Mouse (Mus musculus): Measurements from ENCODE around the gene Fbxl21. TPM values are rescaled to one million over a fixed set of nuclear protein-coding genes. Genes with fewer than 3 reads are reported as not detected.

Fbxl21 gene
- polyA plus RNA-seq, 2 experiments = 0.28 to 1.0 TPM

DNA sequence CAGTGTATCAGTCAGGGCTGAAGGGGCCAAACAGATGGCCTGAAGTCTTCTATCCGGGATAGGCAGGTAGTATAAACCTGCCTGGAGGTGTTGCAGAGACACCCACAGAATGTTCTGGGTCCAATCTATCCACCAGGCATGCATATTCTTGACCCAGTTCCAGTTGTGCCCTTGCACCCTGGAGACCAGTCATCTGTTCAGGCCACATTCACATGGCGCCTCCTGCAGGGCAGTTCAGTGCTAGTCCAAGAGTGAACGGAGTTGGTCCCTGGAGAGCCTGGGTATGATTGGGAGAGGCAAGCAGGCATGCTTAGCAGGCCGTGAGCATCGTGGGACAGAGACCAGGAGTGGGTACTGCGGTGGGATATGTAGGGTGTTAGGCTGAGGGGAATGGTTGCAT lies 44.2 kb upstream of the Fbxl21 start:
- H3K4me2 ChIP-seq (ENCODE audit: low read depth) = no peak overlapping the region
- no peak overlapping the region for H3K9ac ChIP-seq (replicated peaks)
- no peaks in the 10 kb centered on the region for H3K27me3 ChIP-seq (ENCODE audit: control insufficient read depth, insufficient read depth, low read length)

DNA sequence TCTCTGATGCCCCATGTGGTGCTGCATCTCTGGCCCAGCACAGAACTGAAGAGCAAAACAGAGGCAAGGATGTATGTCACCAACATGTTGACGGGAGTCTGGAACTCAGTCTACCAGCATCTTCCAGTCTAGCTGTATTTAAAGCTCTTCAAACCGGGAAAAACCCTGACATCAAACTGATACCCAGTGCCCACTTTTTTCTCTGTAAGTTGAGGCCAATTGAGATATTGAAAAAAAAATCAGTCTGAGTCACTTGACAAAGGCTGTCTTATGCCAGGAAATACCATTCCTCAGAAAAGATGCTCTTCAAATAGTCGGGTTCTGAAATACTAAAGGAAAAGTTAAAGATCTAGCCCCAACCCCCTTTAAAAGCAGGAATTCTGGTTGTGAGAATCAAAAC lies 40.1 kb upstream of the Fbxl21 start, which contains the start of gene Il9:
Gene Il9 (minus strand): TSS at position 101 of the 400 bp plus-strand sequence.
- no peak within 1 kb of the TSS for H3K4me3 ChIP-seq (ENCODE audit: insufficient read depth in 1 of 2, low read depth in 2 of 2, low read length in 2 of 2)
- no peaks in the 10 kb centered on the region for H3K9me3 ChIP-seq (ENCODE audit: control insufficient read depth, low read length)
- no peak for TF ChIP-seq CTCF (IDR thresholded peaks at IDR 0.05; ENCODE audit: low read depth)
- TF ChIP-seq EP300 (IDR thresholded peaks at IDR 0.05; ENCODE audit: low read depth) = no peak
- no peak within 1 kb of the TSS for H3K4me2 ChIP-seq (ENCODE audit: low read depth)
- H3K27me3 ChIP-seq (ENCODE audit: control insufficient read depth, insufficient read depth, low read length) = no peaks in the 10 kb centered on the region
- ATAC-seq (ENCODE audit: insufficient read depth) (no peak), DNase-seq (ENCODE audit: low read depth in 3 of 3, low spot score in 3 of 3) (no peak)
- H3K27ac ChIP-seq = no peak within 1 kb of the TSS
- whole genome bisulfite sequencing (ENCODE audit: insufficient replicate concordance) = 49% methylated on average over 3 of the region's 3 CpGs
- H3K36me3 ChIP-seq (replicated peaks; ENCODE audit: control insufficient read depth, insufficient read depth, low read depth) = no peaks in the 10 kb centered on the region
- peaks cover 0 to 2% of the 10 kb centered on the region in 2 experiments; a peak in 1 of 4 replicates for H3K4me1 ChIP-seq (replicated peaks; ENCODE audit: control insufficient read depth in 2 of 2, insufficient read depth in 2 of 2, low read length in 1 of 2)
- no peak within 1 kb of the TSS for H3K9ac ChIP-seq (replicated peaks)

More for the DNA sequence above, 44.2 kb upstream of the Fbxl21 start:
- no peaks in the 10 kb centered on the region for H3K36me3 ChIP-seq (replicated peaks; ENCODE audit: control insufficient read depth, insufficient read depth, low read depth)
- no peak overlapping the region for H3K27ac ChIP-seq
- TF ChIP-seq CTCF (IDR thresholded peaks at IDR 0.05; ENCODE audit: low read depth) (peak; percentile 25; the same call in 1 of the 2 replicates), EP300 (IDR thresholded peaks at IDR 0.05; ENCODE audit: low read depth) (no peak)
- H3K9me3 ChIP-seq (ENCODE audit: control insufficient read depth, low read length) = no peaks in the 10 kb centered on the region
- H3K4me3 ChIP-seq (ENCODE audit: insufficient read depth in 1 of 2, low read depth in 2 of 2, low read length in 2 of 2) = no peak overlapping the region
- H3K4me1 ChIP-seq (replicated peaks; ENCODE audit: control insufficient read depth in 2 of 2, insufficient read depth in 2 of 2, low read length in 1 of 2) = peaks cover 0 to 5% of the 10 kb centered on the region in 2 experiments; a peak in 1 of 4 replicates
- no peak for DNase-seq (ENCODE audit: low read depth in 3 of 3, low spot score in 3 of 3)
- no peak for ATAC-seq (ENCODE audit: insufficient read depth)
- 59% methylated on average over 6 of the region's 6 CpGs for WGBS (ENCODE audit: insufficient replicate concordance)

DNA sequence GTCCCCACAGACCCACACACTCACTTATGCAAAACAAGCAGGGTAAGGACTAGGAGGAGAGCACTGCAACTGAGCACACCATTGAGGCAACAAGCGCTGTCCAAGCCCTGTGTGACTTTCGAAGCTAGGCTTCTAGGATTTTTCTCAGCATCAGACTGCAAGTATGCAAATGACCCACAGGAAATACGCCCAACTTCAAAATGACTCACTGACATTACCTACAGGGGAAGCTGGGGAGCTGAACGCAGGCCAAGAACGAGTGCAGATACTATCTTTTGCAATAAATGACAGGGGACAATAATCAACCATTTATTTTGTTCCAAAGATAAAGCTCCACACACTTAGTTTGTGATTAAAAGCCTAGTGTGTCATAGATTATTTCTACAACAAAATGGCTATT lies 34.3 kb upstream of the Fbxl21 start:
- no peaks in the 10 kb centered on the region for H3K4me1 ChIP-seq (replicated peaks; ENCODE audit: control insufficient read depth in 2 of 2, insufficient read depth in 2 of 2, low read length in 1 of 2)
- no peaks in the 10 kb centered on the region for H3K27me3 ChIP-seq (ENCODE audit: control insufficient read depth, insufficient read depth, low read length)
- H3K9me3 ChIP-seq (ENCODE audit: control insufficient read depth, low read length) = no peaks in the 10 kb centered on the region
- no peak overlapping the region for H3K27ac ChIP-seq
- H3K9ac ChIP-seq (replicated peaks) = no peak overlapping the region
- WGBS (ENCODE audit: insufficient replicate concordance) = 44% methylated on average over 5 of the region's 5 CpGs
- H3K4me3 ChIP-seq (ENCODE audit: insufficient read depth in 1 of 2, low read depth in 2 of 2, low read length in 2 of 2) = no peak overlapping the region
- ATAC-seq (ENCODE audit: insufficient read depth) (no peak), DNase-seq (ENCODE audit: low read depth in 3 of 3, low spot score in 3 of 3) (no peak)
- no peaks in the 10 kb centered on the region for H3K36me3 ChIP-seq (replicated peaks; ENCODE audit: control insufficient read depth, insufficient read depth, low read depth)
- no peak for TF ChIP-seq EP300 (IDR thresholded peaks at IDR 0.05; ENCODE audit: low read depth)
- no peak for TF ChIP-seq CTCF (IDR thresholded peaks at IDR 0.05; ENCODE audit: low read depth)
- H3K4me2 ChIP-seq (ENCODE audit: low read depth) = no peak overlapping the region

DNA sequence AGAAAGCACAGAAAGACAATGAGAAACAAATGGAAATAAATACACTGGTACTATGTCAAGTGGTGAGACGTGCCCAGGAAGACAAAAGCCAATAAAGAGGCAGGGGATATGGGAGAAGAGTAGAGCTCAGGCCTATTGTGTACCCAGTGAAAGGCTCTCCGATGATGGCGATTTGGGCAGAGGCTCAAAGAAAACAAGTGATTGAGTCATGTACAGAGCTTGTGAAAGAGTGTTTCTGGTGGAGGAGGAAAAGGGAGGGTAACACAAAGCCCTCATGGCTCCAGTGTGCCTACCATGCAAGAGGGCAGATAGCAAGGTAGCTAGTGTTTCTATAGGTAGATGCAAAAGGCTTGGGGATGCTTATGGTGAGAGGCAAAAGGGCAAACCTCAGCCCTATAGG lies 27.8 kb upstream of the Fbxl21 start:
- Histone ChIP-seq H3K9me3 (ENCODE audit: control insufficient read depth, low read length) (no peaks in the 10 kb centered on the region), H3K27ac (no peak overlapping the region), H3K4me2 (ENCODE audit: low read depth) (no peak overlapping the region), H3K27me3 (ENCODE audit: control insufficient read depth, insufficient read depth, low read length) (no peaks in the 10 kb centered on the region), H3K4me1 (replicated peaks; ENCODE audit: control insufficient read depth in 2 of 2, insufficient read depth in 2 of 2, low read length in 1 of 2) (no peaks in the 10 kb centered on the region), H3K9ac (replicated peaks) (no peak overlapping the region), H3K36me3 (replicated peaks; ENCODE audit: control insufficient read depth, insufficient read depth, low read depth) (no peaks in the 10 kb centered on the region), H3K4me3 (ENCODE audit: insufficient read depth in 1 of 2, low read depth in 2 of 2, low read length in 2 of 2) (no peak overlapping the region)
- WGBS (ENCODE audit: insufficient replicate concordance) = 48% methylated on average over 3 of the region's 3 CpGs
- TF ChIP-seq EP300 (IDR thresholded peaks at IDR 0.05; ENCODE audit: low read depth) (no peak), CTCF (IDR thresholded peaks at IDR 0.05; ENCODE audit: low read depth) (no peak)
- ATAC-seq (ENCODE audit: insufficient read depth) (no peak), DNase-seq (ENCODE audit: low read depth in 3 of 3, low spot score in 3 of 3) (no peak)

DNA sequence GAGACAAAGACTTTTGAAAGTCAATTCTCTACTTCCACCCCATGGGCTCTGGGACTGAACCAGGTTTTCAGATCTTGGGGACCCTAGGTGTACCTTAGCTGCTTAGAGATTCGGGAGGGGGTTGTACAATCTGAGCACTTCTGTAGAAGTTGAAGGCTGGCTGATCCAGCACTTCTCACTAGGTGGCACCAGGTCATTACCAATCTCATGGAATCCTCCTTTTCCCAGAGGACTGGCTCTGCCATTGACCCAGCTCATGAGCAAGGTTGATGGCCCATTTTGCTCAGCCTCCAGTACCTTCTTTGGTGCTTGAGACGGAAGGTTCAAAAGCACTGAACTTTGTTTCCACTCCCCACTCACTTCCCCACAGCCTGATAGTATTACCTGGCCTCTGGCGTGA lies 22.1 kb upstream of the Fbxl21 start:
- DNase-seq (ENCODE audit: low read depth in 3 of 3, low spot score in 3 of 3) (no peak), ATAC-seq (ENCODE audit: insufficient read depth) (no peak)
- Histone ChIP-seq H3K4me3 (ENCODE audit: insufficient read depth in 1 of 2, low read depth in 2 of 2, low read length in 2 of 2) (no peak overlapping the region), H3K27me3 (ENCODE audit: control insufficient read depth, insufficient read depth, low read length) (no peaks in the 10 kb centered on the region), H3K36me3 (replicated peaks; ENCODE audit: control insufficient read depth, insufficient read depth, low read depth) (no peaks in the 10 kb centered on the region), H3K9ac (replicated peaks) (no peak overlapping the region), H3K4me1 (replicated peaks; ENCODE audit: control insufficient read depth in 2 of 2, insufficient read depth in 2 of 2, low read length in 1 of 2) (no peaks in the 10 kb centered on the region), H3K9me3 (ENCODE audit: control insufficient read depth, low read length) (no peaks in the 10 kb centered on the region), H3K4me2 (ENCODE audit: low read depth) (no peak overlapping the region), H3K27ac (no peak overlapping the region)
- no peak for TF ChIP-seq CTCF (IDR thresholded peaks at IDR 0.05; ENCODE audit: low read depth)
- no peak for TF ChIP-seq EP300 (IDR thresholded peaks at IDR 0.05; ENCODE audit: low read depth)
- WGBS (ENCODE audit: insufficient replicate concordance) = 55% methylated on average over 3 of the region's 3 CpGs

Data from liver, embryonic 14.5 days (tissue).